Mouse (Mus musculus) adrenal gland, adult 8-10 months (tissue): ENCODE results near the gene Mkks. TPM values are rescaled to one million over a fixed set of nuclear protein-coding genes. Genes with fewer than 3 reads are reported as not detected.
A peak's percentile ranks its signal among the peaks of the same experiment; 100 is the strongest.
"Not testable (repeated sequence)": the region's sequence is repeated elsewhere in the genome, so short reads cannot be mapped to it uniquely, and the experiment has no call there.

ENCODE experiments used
- DNase-seq: peaks from one replicate; pipeline ENCODE4 v3.0.0; 2022
- total RNA-seq, 4 experiments: library from RNA; stranded (reverse); gene quantifications; 2 replicates each; pipeline ENCODE4 v1.2.4; 2022

Mkks gene
- 10 to 100 TPM; 12.5 to 27.4 (median 22.2) TPM for total RNA-seq

DNA sequence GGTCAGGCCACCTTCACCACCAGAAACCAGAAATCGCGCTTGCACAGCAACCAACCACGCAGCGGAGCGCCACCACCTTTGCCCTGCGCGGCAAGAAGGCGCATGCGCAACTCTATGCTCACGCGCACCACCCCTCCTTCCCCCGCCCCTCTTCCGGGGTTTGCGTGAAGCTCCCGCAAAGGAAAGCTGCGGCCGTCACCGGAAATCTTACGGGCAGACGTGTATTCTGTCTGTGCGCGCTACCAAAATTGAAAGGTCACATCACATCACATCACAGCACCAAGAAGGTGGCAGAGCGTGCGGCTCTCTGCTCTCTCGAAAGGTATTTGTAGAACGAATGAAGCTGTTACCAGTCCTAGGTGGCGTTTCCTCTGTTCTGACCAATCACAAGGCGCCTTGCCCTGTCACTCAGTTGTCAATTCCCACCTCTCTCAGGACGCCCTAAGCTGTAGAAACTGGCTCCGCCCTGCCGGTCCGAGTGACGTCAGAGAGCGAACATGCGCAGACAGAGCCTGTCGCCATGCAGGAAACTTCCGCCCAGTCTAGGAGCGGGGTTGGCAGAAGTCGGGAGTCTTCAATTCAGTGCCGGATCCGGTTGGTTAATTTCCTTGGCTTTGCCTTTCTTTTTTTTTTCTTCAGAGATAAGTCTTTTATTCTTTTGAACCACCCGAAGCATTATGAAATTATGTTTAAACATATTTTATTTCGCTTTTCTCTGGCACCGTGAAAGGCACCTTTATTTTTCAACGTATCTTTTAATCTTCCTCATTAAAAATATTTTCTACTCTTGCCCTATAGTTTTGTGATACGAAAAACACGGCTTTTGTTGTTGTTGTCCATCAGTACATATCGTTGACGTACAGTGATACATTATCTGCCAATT, at the start of gene Mkks, which contains the start of the genes Slx4ip and AL731706.1:
TSS of gene Mkks (minus strand) at position 322 of the 883 bp plus-strand sequence.
TSS of gene Slx4ip (plus strand) at position 151 of the 883 bp plus-strand sequence.
TSS of gene AL731706.1 (minus strand) at position 322 of the 883 bp plus-strand sequence.
- DNase-seq, result peak; percentile 99

DNA sequence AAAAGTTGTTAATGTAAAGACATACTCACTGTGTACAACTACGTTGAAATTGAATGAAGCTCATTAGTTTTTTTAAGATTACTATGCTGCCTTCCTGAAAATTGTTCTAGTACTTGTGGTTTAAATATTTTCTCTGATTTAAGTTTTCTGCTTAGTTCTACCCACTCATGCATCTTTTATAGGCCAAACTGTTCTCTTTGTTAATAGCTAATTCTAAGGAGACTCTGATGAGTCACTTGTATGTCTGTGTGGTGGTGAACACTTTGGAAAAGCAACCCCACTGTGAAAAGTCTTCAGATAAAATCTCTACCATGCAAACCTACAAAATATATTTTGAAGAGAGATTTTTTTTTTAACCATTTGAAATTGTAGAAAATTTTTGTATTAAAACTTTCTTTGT, 47.1 kb upstream of the Mkks start:
- no peak for DNase-seq

DNA sequence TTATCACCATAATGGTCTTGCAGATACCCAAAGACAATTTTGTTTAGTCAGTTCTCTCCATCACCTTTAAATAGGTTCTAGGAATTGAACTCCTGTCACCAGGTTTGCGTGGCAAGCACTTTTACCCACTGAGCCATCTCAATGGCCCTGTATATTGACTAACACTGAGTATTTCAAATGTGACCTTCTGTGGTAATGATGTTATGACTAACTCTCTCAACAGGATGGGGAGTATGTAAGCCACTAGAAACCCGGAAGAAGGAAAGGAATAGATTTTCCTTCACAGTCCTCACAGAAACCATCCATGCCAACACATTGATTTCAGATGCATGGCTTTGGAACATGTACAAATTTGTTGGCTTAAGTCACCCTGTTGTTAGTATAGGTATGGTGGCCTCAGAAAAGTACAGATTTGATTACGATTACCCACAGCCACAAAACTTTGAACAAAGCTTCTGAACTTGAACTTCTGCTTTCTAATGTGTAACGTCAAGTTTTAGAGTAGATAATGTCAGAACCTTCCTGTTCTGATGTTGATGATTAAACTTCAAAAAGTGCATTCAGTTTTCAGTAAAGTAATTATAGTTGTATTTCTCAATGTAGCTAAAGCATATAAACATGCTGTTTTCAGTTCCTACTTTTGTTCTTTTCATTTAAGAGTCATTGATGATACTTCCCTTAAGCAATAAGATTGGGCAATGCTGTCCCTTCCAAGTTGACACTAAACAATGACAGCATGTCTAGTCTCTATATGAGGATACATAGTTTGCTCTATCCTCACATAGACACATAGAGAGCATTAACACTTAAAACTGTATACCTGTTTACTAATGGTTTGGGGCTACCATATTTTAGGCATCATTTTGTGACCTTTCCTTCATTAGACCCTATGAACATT, 45.5 kb upstream of the Mkks start:
- no peak for DNase-seq

DNA sequence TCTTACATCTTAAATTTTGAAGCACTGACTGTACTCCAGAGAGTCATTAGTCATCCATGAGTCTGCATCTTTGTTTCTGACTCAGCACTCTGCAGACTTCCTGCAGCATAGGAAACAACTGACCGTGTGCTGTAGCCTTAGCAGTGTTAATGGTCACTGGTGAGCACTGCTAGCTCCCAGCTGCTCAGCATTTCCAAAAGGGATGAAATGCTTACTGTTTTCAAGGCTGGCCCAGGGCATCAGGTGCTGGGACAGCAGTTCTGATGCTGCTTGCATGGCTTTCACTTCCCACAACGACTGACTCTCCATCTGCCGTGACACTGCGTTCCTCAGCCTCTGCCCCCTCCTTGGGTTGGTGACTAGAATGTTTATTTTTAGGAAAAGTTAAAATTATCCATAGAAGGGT, 29.8 kb upstream of the Mkks start:
- no peak for DNase-seq

DNA sequence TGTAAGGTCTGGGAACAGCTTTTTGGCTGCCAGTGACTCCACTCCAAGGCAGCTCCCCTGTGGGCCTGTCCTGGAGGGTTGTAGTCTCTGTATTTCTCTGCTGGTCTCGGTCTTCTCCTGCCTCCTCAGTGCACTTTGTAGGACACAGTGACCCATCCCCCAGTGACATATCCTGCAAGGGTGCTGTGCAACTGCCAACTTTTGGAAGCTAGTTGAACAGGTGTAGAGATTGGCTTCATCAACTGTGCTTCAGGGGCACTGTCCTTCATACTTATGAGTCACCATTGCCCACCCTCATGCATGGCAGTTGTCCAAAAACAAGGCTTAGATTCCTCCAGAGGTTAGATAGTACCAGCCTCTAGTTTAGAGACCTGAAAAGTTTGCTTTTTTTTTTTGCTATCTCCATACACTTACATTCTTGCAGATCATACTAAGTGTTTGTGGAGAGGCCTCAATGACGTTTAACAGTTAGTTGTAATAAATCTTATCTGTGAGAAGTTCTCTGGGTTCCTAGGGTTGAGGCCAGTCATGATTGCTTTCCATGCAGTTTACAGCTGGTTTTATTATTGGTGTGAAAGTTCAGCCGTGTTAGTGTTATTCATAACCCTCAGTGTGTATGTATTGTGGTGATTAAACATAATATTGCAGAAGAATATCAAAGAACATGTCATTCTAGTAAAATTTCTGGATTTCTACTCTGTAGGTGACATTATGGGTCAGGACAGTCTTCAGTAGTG, 29.2 kb upstream of the Mkks start:
- DNase-seq, result no peak

GRCm38 (mm10) chr2:136919433-136919832, 28.2 kb upstream of the Mkks start:
- no peak for DNase-seq

DNA sequence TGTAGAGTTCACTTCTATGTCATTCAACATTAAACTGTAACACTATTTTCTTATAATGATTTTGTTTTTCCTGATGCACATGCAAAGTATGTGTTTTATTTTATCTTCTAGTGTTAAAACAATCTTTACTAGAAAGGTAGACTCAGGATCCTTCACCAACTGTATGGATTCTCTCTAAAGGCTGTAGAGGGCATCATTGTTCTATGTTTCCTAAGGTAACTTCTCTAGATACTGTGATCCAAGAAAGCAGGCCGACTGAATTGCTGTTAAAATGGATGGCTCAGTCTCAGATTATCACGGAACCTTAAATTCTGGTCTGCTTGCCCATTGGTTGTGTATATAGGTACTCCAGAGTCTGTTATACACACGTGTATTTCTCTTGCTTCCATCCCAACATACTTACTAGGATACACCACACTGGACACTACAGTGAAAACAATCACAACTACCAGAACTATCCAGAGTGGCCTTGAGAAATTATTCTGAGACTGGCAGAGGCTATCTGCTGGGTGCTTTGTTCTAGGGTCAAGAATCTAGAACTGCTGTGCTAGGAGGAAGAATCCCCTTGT, 23.2 kb upstream of the Mkks start:
- DNase-seq, result no peak

DNA sequence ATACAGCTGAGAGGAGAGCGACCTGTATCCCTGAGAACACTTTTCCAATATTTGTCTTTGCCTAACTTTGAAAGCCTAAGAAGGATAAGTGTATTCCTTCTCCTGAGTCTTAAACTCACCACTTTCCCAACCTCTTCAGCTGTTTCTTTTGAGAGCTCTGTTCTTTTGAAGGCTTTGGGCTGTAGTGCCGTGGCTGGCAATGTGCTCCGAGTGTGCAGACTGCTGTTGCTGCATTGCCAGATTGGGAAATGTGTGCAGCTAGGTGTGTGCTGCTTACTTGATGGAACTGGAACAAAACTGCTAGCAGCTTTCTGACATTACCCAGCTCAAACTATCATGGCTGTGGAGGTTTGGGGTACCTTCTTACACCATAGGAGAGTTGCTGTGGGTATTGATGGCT, 21.8 kb upstream of the Mkks start:
- no peak for DNase-seq

- no peak for DNase-seq
Observed at GRCm38 (mm10) chr2:136911958-136912411, 20.8 kb upstream of the Mkks start.

DNA sequence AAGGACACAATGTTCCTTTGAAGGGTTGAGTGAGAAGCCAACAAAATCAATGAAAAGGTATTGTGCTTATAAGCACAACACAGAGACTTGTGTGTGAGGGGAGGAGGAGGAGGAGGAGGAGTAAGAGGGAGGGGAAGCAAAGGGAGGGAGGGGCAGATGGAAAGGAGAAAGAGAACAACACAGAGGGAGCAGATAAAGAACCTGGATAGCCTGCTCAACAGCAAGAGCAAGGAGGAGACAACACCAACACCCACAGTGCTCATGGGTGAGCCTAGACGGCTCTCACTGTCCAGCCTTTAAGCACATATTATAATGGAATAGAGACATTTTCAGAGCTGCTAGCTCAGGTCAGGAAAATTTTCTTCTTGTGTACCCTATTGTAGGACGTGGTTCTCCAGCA, 18.1 kb upstream of the Mkks start:
- DNase-seq, result no peak

GRCm38 (mm10) chr2:136908596-136908995, 17.4 kb upstream of the Mkks start:
- no peak for DNase-seq

DNA sequence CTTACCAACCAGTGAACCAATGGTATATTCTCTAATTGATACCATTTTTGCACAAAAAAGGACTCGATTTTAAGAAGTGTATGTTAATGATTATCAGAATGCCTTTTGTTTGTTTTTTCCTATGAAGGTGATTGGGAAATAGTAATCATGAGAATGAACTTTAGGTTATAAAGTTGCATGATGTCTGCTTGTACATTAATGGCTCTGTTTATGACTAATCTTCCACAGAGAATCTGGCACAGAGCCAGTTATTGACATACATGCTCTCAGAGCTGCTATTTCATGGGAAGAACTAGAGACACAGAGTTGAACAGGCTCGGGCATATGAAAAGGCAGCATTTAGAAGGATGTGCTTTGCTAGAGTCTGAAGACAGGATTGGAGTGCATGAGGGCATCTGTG, 4.9 kb upstream of the Mkks start:
- no peak for DNase-seq

GRCm38 (mm10) chr2:136894494-136894893, 3.3 kb upstream of the Mkks start:
- DNase-seq, result no peak

DNA sequence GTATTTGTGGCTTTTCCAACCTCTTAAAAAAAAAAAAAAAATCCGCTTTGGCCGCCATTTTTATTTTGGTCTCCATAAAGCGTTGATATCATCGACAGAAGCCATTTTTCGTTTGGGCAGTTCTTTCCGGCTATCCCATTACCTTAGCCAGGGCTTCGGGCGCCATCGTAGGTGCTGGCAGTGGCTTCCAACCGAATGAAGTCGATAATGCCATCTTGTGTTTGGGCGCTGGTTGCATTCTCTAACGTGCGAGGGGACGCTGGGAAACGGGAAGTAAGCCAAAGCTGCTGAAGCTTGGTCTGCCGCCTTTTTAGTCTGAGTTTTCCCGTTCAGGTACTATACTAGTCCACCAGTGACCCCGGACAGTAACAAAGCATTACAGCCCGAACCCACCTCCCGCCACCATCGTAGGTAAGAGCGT, 772 bp upstream of the Mkks start:
- peak; percentile 97 for DNase-seq

DNA sequence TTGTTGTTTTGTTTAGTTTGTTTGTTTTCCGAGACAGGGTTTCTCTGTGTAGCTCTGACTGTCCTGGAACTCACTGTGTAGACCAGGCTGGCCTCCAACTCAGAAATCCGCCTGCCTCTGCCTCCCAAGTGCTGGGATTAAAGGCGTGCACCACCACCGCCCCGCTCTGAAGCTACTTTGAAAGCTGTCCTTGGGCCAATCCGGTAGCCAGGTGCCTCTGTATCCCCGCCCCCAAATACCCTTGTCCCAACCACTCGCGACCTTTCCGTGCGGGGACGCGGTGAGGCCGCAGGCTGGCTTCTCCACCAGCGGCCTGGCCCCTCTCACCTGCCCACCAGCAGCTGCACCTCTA, 497 bp downstream of the Mkks start:
- not testable (repeated sequence) for DNase-seq

DNA sequence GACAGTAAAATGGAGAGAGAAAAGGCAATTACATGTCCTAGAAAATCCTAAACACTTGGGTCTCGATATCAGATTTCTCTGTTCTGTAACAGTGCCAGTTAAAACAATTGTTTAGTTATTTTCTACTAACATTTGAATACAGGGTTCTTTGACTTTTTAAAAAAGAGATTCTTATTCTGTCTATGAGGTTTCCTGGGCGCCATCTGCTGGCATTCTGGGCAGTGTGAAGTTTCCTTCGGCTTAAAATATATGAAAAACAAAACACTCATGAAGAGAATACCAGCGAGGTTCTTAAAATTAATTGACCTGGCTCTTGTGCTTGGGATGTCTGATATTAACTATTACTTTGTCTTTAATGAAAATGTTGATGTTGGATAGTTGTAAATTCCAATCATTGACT, 4.3 kb downstream of the Mkks start:
- no peak for DNase-seq

GRCm38 (mm10) chr2:136885579-136885978, 5.6 kb downstream of the Mkks start, which contains the start of gene AL731706.2:
Gene AL731706.2, minus strand, starts transcription at chr2:136885679.
- no peak for DNase-seq

DNA sequence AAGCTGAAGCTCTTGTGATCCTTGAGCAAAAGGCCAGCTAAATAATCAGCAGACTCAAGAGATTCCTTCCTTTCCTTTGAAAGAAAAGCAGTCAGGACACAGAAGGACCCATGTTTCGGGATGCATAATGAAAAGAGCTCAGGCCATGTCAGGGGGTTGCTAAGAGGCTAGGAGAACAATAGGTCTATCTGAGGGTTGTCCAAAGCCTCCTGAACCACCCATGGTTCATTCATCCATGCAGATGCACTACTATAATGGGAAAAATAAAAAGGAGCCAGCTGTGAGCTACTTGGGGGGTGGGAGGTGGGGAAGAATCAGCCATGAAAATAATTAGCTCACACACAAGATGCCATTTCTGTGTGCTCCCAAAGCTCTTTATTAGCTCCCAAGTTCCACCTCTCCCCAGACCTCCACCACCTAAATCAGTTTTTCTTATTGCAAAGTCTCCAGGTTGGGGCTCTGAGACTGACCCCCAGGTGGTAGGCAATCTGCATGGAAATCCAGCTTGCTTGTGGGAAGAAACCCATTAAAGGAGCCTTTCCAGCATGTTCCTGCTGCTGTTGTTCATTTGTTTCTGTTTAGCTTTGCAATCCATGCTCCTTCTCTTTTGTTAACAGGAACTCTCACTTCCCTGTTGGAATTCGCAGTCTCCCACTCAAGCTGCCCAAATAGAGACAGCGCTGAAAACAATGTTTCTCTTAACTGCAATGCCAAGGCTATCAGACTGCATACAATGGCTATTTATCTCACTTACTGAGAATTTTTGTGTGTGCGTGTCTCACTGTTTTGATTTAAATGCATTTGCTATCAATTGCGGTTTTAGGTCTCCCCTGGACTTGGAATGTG, 36.4 kb downstream of the Mkks start:
- DNase-seq, result no peak

- no peak for DNase-seq
Observed at GRCm38 (mm10) chr2:136850366-136850765, 40.8 kb downstream of the Mkks start.

DNA sequence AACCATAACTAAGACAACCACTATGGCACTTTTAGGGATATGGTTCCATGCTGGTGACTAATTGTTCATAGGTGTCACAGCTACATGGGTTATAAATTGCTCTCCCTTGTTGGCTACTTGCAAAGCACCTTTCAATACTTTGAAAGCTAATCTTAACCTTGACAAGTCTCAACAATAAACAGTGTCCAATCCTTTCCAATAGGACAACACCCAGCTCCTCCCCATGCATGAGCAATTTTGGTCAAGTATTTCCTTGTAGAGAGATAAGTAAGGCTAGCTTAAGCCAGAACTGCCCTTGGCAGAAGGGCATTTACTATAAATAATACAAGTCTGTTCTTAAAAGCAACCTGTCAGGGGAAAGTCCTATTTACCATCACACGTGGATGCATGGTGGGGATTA, 53.2 kb downstream of the Mkks start:
- peak; percentile 4 for DNase-seq

- no peak for DNase-seq
Observed at GRCm38 (mm10) chr2:136835882-136836281, 55.3 kb downstream of the Mkks start.
